In the genomic region with DNA sequence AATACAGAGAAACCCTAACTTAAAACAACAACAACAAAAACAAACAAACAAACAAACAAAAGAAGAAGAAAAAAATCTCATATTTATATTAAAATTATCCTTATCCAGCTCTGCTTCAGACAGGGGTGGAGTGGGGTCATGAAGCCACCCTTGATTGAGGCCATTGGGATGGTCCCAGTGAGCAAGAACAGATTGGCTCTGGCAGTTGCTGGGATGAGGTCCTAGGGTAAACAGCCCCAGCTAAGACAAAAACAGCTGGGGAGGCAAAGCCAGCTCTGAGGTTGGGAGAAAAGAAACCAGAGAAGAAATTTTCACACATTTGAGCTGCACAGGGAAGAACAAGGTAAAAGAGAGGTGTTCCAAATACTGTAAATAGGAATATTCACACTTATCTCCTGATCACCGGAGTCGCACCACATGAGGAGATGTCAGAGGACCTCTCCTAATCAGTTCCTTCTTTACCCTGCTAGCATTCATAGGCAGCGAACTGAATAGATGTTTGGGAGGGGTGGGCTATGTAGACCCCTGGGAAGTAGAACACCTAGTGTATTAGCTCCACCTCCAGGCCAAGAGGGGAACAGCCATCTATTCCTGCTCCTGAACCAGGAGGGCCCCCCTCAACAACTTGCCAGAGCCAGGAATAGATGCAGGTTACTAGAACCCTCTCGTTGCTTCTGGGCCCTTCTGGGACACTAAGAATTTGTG, we compare ENCODE assay signal across 16 mouse cellular contexts. TPM values are rescaled to one million over a fixed set of nuclear protein-coding genes. Genes with fewer than 3 reads are reported as not detected.
DNase-seq lines count a peak whose midpoint lies in the region; ATAC-seq and TF ChIP-seq lines count a peak whose summit lies in the region.
"Had no signal": no experiment of that assay in that cellular context is flagged by ENCODE, and none has a peak within 500 bp of the region (broad histone marks: within the 10 kb centered on the region; RNA-seq: fewer than 3 reads in every experiment).

No protein-coding gene starts in this region.

- TF ChIP-seq POLR2A in ES-Bruce4 (IDR thresholded peaks at IDR 0.05; ENCODE audit: insufficient read depth, low read length) = no peak

- intact Hi-C loops in gastrocnemius, adult 2 months (cut with DNase I) = no loop called here

- H3K36me3 ChIP-seq in limb, embryonic 13.5 days = peaks cover 16% of the 10 kb centered on the region; the same call in 1 of the 2 replicates
- H3K36me3 ChIP-seq in limb, embryonic 10.5 days = peaks cover 9% of the 10 kb centered on the region; the same call in 1 of the 2 replicates
- H3K36me3 ChIP-seq in ES-Bruce4 (ENCODE audit: control insufficient read depth, insufficient read depth, low read length, poor library complexity, severe bottlenecking) = 0 out of 2 replicates have a peak, but pooled peaks cover 2% of the 10 kb centered on the region
- no peaks in the 10 kb centered on the region for H3K36me3 ChIP-seq in intestine, embryonic 15.5 days

- 68% methylated on average over 4 of the region's 4 CpGs for WGBS in limb, embryonic 13.5 days
- WGBS in limb, embryonic 10.5 days = 73% methylated on average over 4 of the region's 4 CpGs
- 70% methylated on average over 4 of the region's 4 CpGs for WGBS in intestine, embryonic 15.5 days

- DNase-seq in gastrocnemius, adult 2 months = no peak
- no peak for DNase-seq in gastrocnemius, postnatal 25 days
- DNase-seq in limb, embryonic 10.5 days (ENCODE audit: low spot score) = no peak
- no peak for DNase-seq in retina, postnatal 1 day
- no peak for DNase-seq in layer of hippocampus, postnatal 10 days (ENCODE audit: low spot score in 2 of 2)
- DNase-seq: cerebellum, adult 8-10 months; thymus, adult 2 months had no signal

- peaks cover 19% of the 10 kb centered on the region for H3K4me1 ChIP-seq in limb, embryonic 13.5 days
- peaks cover 38% of the 10 kb centered on the region for H3K4me1 ChIP-seq in limb, embryonic 10.5 days
- H3K4me1 ChIP-seq in ES-Bruce4 (ENCODE audit: control insufficient read depth, insufficient read depth, low read length) = no peaks in the 10 kb centered on the region
- H3K4me1 ChIP-seq in intestine, embryonic 15.5 days (replicated peaks) = peaks cover 12% of the 10 kb centered on the region
- H3K4me1 ChIP-seq: liver, embryonic 15.5 days; megakaryocyte, embryonic 14.5 days had no signal

- H3K4me2 ChIP-seq in limb, embryonic 13.5 days (replicated peaks) = no peak overlapping the region
- no peak overlapping the region for H3K4me2 ChIP-seq in intestine, embryonic 15.5 days (replicated peaks)
- H3K4me2 ChIP-seq: forebrain, embryonic 13.5 days; liver, embryonic 15.5 days had no signal

- peak; percentile 20; the same call in 1 of the 2 replicates for TF ChIP-seq CTCF in gastrocnemius, adult 2 months (IDR thresholded peaks at IDR 0.05)
- TF ChIP-seq CTCF in ES-Bruce4 (IDR thresholded peaks at IDR 0.05; ENCODE audit: low read depth, low read length) = peak; percentile 41

- H3K27me3 ChIP-seq in limb, embryonic 13.5 days = peaks cover 20% of the 10 kb centered on the region
- H3K27me3 ChIP-seq in limb, embryonic 10.5 days (ENCODE audit: low read depth, poor library complexity, severe bottlenecking) = no peaks in the 10 kb centered on the region
- no peaks in the 10 kb centered on the region for H3K27me3 ChIP-seq in ES-Bruce4 (ENCODE audit: control insufficient read depth, insufficient read depth, low read length, poor library complexity, severe bottlenecking)
- no peaks in the 10 kb centered on the region for H3K27me3 ChIP-seq in intestine, embryonic 15.5 days (replicated peaks)
- H3K27me3 ChIP-seq: forebrain, embryonic 13.5 days; liver, embryonic 15.5 days; megakaryocyte, embryonic 14.5 days had no signal

- TF ChIP-seq EP300 in ES-Bruce4 (IDR thresholded peaks at IDR 0.05; ENCODE audit: insufficient read depth, low read depth, low read length) = no peak

- peak overlapping the region; percentile 87 for H3K27ac ChIP-seq in gastrocnemius, adult 2 months
- no peak overlapping the region; the same call in 1 of the 2 replicates for H3K27ac ChIP-seq in limb, embryonic 13.5 days
- H3K27ac ChIP-seq in limb, embryonic 10.5 days = no peak overlapping the region
- H3K27ac ChIP-seq in ES-Bruce4 (ENCODE audit: insufficient read depth, low read length) = no peak overlapping the region
- 0 out of 2 replicates have a peak overlapping the region, but pooled peaks have one; percentile 23 for H3K27ac ChIP-seq in intestine, embryonic 15.5 days
- H3K27ac ChIP-seq: forebrain, embryonic 13.5 days; liver, embryonic 15.5 days had no signal

- peak; percentile 28; the same call in 1 of the 2 replicates for ATAC-seq in limb, embryonic 13.5 days (ENCODE audit: low FRiP score, low read depth)
- ATAC-seq in intestine, embryonic 15.5 days = 0 out of 2 replicates have a peak, but pooled peaks have one; percentile 10
- ATAC-seq: activated CD4-positive, CD25-positive, alpha-beta regulatory T cell, adult 4 months; forebrain, embryonic 13.5 days; inflammation-experienced regulatory T-cells, adult 6 months had no signal

- H3K4me3 ChIP-seq in gastrocnemius, adult 2 months = no peak overlapping the region
- no peak overlapping the region for H3K4me3 ChIP-seq in limb, embryonic 13.5 days
- H3K4me3 ChIP-seq in limb, embryonic 10.5 days = no peak overlapping the region
- H3K4me3 ChIP-seq in ES-Bruce4 (ENCODE audit: low read depth, low read length) = no peak overlapping the region
- no peak overlapping the region for H3K4me3 ChIP-seq in intestine, embryonic 15.5 days (replicated peaks)
- H3K4me3 ChIP-seq: forebrain, embryonic 13.5 days; liver, embryonic 15.5 days; megakaryocyte, embryonic 14.5 days had no signal

- H3K9me3 ChIP-seq in limb, embryonic 13.5 days = 0 out of 2 replicates have a peak, but pooled peaks cover 3% of the 10 kb centered on the region
- H3K9me3 ChIP-seq in limb, embryonic 10.5 days (replicated peaks) = no peaks in the 10 kb centered on the region
- H3K9me3 ChIP-seq in ES-Bruce4 (replicated peaks; ENCODE audit: control insufficient read depth, insufficient read depth, low read length, poor library complexity, severe bottlenecking) = no peaks in the 10 kb centered on the region
- no peaks in the 10 kb centered on the region for H3K9me3 ChIP-seq in intestine, embryonic 15.5 days
- H3K9me3 ChIP-seq: forebrain, embryonic 13.5 days; G1E; liver, embryonic 15.5 days; megakaryocyte, embryonic 14.5 days had no signal

- H3K9ac ChIP-seq in limb, embryonic 13.5 days = no peak overlapping the region
- H3K9ac ChIP-seq in ES-Bruce4 (ENCODE audit: low read depth, poor library complexity, severe bottlenecking) = no peak overlapping the region
- H3K9ac ChIP-seq in intestine, embryonic 15.5 days = no peak overlapping the region
- H3K9ac ChIP-seq: forebrain, embryonic 13.5 days; liver, embryonic 15.5 days had no signal

RNA-seq across cellular contexts. Expression of a gene that starts 14.0 kb away (rescaled TPM):
- total RNA-seq in gastrocnemius, adult 2 months (2021) = 10 to 100 TPM; 22.7 to 27.6 TPM
- total RNA-seq in gastrocnemius, postnatal 25 days (2021) = 10 to 100 TPM; 17.3 to 20.5 TPM
- polyA plus RNA-seq in limb, embryonic 13.5 days (2015; fragmentation: Nextera tagmentation; extraction: Ambion mirVana) = 46.6 and 47.1 TPM in 2 replicates
- polyA plus RNA-seq in limb, embryonic 10.5 days (2016; fragmentation: Nextera tagmentation; extraction: Ambion mirVana) = 54.3 and 56.9 TPM in 2 replicates
- polyA plus RNA-seq in ES-Bruce4 (2011; ENCODE audit: insufficient read depth, insufficient read length, low read depth, missing spikeins) = 37.4 and 38.3 TPM in 2 replicates
- 61.4 and 62.3 TPM in 2 replicates for polyA plus RNA-seq in intestine, embryonic 15.5 days (2015; fragmentation: Nextera tagmentation; extraction: Ambion mirVana)
- 10 to 100 TPM; 33.9 to 36.0 TPM for total RNA-seq in layer of hippocampus, postnatal 10 days (2021)

RNA-seq across cellular contexts. Expression of a gene that starts 14.2 kb away (rescaled TPM):
- under 1 TPM; 0.31 to 0.33 TPM for total RNA-seq in gastrocnemius, adult 2 months (2021)
- under 1 TPM; 0.10 to 0.21 TPM for total RNA-seq in gastrocnemius, postnatal 25 days (2021)
- polyA plus RNA-seq in limb, embryonic 13.5 days (2015; fragmentation: Nextera tagmentation; extraction: Ambion mirVana) = 8.8 and 9.6 TPM in 2 replicates
- polyA plus RNA-seq in limb, embryonic 10.5 days (2016; fragmentation: Nextera tagmentation; extraction: Ambion mirVana) = 14.1 and 14.5 TPM in 2 replicates
- 20.3 and 25.7 TPM in 2 replicates for polyA plus RNA-seq in ES-Bruce4 (2011; ENCODE audit: insufficient read depth, insufficient read length, low read depth, missing spikeins)
- 5.2 and 6.8 TPM in 2 replicates for polyA plus RNA-seq in intestine, embryonic 15.5 days (2015; fragmentation: Nextera tagmentation; extraction: Ambion mirVana)
- 1 to 10 TPM; 2.0 to 2.3 TPM for total RNA-seq in layer of hippocampus, postnatal 10 days (2021)

RNA-seq across cellular contexts. Expression of a gene that starts 24.0 kb away (rescaled TPM):
- total RNA-seq in gastrocnemius, adult 2 months (2021) = 10 to 100 TPM; 75.0 to 87.5 TPM
- 10 to 100 TPM; 59.5 to 75.2 TPM for total RNA-seq in gastrocnemius, postnatal 25 days (2021)
- polyA plus RNA-seq in limb, embryonic 13.5 days (2015; fragmentation: Nextera tagmentation; extraction: Ambion mirVana) = 3.8 and 4.1 TPM in 2 replicates
- polyA plus RNA-seq in limb, embryonic 10.5 days (2016; fragmentation: Nextera tagmentation; extraction: Ambion mirVana) = 3.4 and 5.2 TPM in 2 replicates
- polyA plus RNA-seq in ES-Bruce4 (2011; ENCODE audit: insufficient read depth, insufficient read length, low read depth, missing spikeins) = 3.8 and 3.9 TPM in 2 replicates
- polyA plus RNA-seq in intestine, embryonic 15.5 days (2015; fragmentation: Nextera tagmentation; extraction: Ambion mirVana) = 8.1 and 9.4 TPM in 2 replicates
- total RNA-seq in layer of hippocampus, postnatal 10 days (2021) = 10 to 100 TPM; 44.8 TPM
- polyA plus RNA-seq: activated CD4-positive, CD25-positive, alpha-beta regulatory T cell, adult 4 months; inflammation-experienced regulatory T-cells, adult 6 months had no signal

RNA-seq across cellular contexts. Expression of a gene that starts 38.2 kb away (rescaled TPM):
- total RNA-seq in gastrocnemius, adult 2 months (2021) = under 1 TPM in 1 of 2 experiments, not detected in 1; 0.67 TPM
- total RNA-seq in gastrocnemius, postnatal 25 days (2021) = not detected
- 1.5 and 1.6 TPM in 2 replicates for polyA plus RNA-seq in limb, embryonic 13.5 days (2015; fragmentation: Nextera tagmentation; extraction: Ambion mirVana)
- 4.3 and 7.3 TPM in 2 replicates for polyA plus RNA-seq in limb, embryonic 10.5 days (2016; fragmentation: Nextera tagmentation; extraction: Ambion mirVana)
- polyA plus RNA-seq in ES-Bruce4 (2011; ENCODE audit: insufficient read depth, insufficient read length, low read depth, missing spikeins) = not detected in 2 replicates
- 0.28 and 0.55 TPM in 2 replicates for polyA plus RNA-seq in intestine, embryonic 15.5 days (2015; fragmentation: Nextera tagmentation; extraction: Ambion mirVana)
- total RNA-seq in layer of hippocampus, postnatal 10 days (2021) = 10 to 100 TPM in 1 of 2 experiments, 1 to 10 TPM in 1; 8.0 to 10.0 TPM
- polyA plus RNA-seq: activated CD4-positive, CD25-positive, alpha-beta regulatory T cell, adult 4 months; inflammation-experienced regulatory T-cells, adult 6 months; liver, embryonic 15.5 days had no signal

Comparison
In these comparisons a context has a peak if more than half of its experiments do, and no peak if none do; other contexts are left out.
1. H3K27ac ChIP-seq: peak in gastrocnemius, adult 2 months (single experiment) and intestine, embryonic 15.5 days (single experiment); none in limb, embryonic 13.5 days (single experiment), limb, embryonic 10.5 days (single experiment) and ES-Bruce4 (single experiment).